Mouse (Mus musculus) limb, embryonic 15.5 days (tissue): ENCODE data around the gene Daam2. TPM values are rescaled to one million over a fixed set of nuclear protein-coding genes. Genes with fewer than 3 reads are reported as not detected.
"Not testable (repeated sequence)": the region's sequence is repeated elsewhere in the genome, so short reads cannot be mapped to it uniquely, and the experiment has no call there.

Source experiments
- ATAC-seq: fragments of 200-750 bp; cut with Nextera tagmentation; 2 replicates; pipeline ENCODE4 v1.8.0; 2017; ENCODE audit warnings: low read depth, moderate TSS enrichment; ENCODE audit not compliant: insufficient number of reproducible peaks, low FRiP score, low TSS enrichment
- H3K27ac ChIP-seq: fragments of 300-500 bp; sonication (generic); 2 replicates; pipeline ENCODE4 v1.5.1; 2015; ENCODE audit warnings: moderate library complexity, mild to moderate bottlenecking, inconsistent platforms
- H3K27me3 ChIP-seq: fragments of 300-500 bp; sonication (generic); 2 replicates; pipeline ENCODE4 v1.6.1; 2015; ENCODE audit warnings: inconsistent platforms
- H3K36me3 ChIP-seq: fragments of 300-500 bp; sonication (generic); 2 replicates; pipeline ENCODE4 v1.6.1; 2015; ENCODE audit warnings: inconsistent platforms
- H3K4me1 ChIP-seq: fragments of 300-500 bp; sonication (generic); 2 replicates; pipeline ENCODE4 v1.6.1; 2015; ENCODE audit warnings: inconsistent platforms
- H3K4me2 ChIP-seq: fragments of 300-500 bp; sonication (generic); 2 replicates; pipeline ENCODE4 v1.6.1; 2015; ENCODE audit warnings: mild to moderate bottlenecking, inconsistent platforms
- H3K4me3 ChIP-seq: fragments of 300-500 bp; sonication (generic); 2 replicates; pipeline ENCODE4 v1.5.1; 2015; ENCODE audit warnings: mild to moderate bottlenecking, inconsistent platforms
- H3K9ac ChIP-seq: fragments of 300-500 bp; sonication (generic); 2 replicates; pipeline ENCODE4 v1.6.1; 2015; ENCODE audit warnings: inconsistent platforms
- H3K9me3 ChIP-seq: fragments of 300-500 bp; sonication (generic); 2 replicates; pipeline ENCODE4 v1.6.1; 2016; ENCODE audit warnings: inconsistent platforms
- WGBS: fragments of 180-500 bp; shearing (Covaris S2); methylation state at CpG from one replicate; pipeline ENCODE4 v1.1.7; 2015; 5-methylcytosine and 5-hydroxymethylcytosine counted together
- polyA plus RNA-seq: library from polyadenylated mRNA; unstranded; fragments of >200 nt; fragmentation: Nextera tagmentation; extraction: Ambion mirVana; gene quantifications from 2 replicates; pipeline ENCODE4 v1.2.1, GENCODE M21; 2015

The Daam2 gene
- polyA plus RNA-seq, 1 experiment from 2014 or later, result 9.9 TPM

GRCm38 (mm10) chr17:49474051-49474450 is 90.1 kb downstream of the Daam2 start:
- Histone ChIP-seq H3K36me3 (peaks cover 47% of the 10 kb centered on the region), H3K27ac (no peak overlapping the region)
- ATAC-seq, result no peak

GRCm38 (mm10) chr17:49472626-49473025 is 91.5 kb downstream of the Daam2 start:
- no peak overlapping the region for H3K4me2 ChIP-seq
- peaks cover 40% of the 10 kb centered on the region for H3K36me3 ChIP-seq
- peak; percentile 49; the same call in 1 of the 2 replicates for ATAC-seq
- no peak overlapping the region for H3K4me3 ChIP-seq
- no peaks in the 10 kb centered on the region for H3K9me3 ChIP-seq
- peaks cover 16% of the 10 kb centered on the region; the same call in 1 of the 2 replicates for H3K4me1 ChIP-seq
- no peaks in the 10 kb centered on the region for H3K27me3 ChIP-seq
- no peak overlapping the region for H3K27ac ChIP-seq
- no peak overlapping the region for H3K9ac ChIP-seq
- 55% methylated on average over 8 of the region's 8 CpGs for WGBS

More at GRCm38 (mm10) chr17:49474051-49474450, 90.1 kb downstream of the Daam2 start:
- Histone ChIP-seq H3K9me3 (no peaks in the 10 kb centered on the region), H3K4me2 (no peak overlapping the region), H3K27me3 (no peaks in the 10 kb centered on the region), H3K4me1 (peaks cover 16% of the 10 kb centered on the region; the same call in 1 of the 2 replicates), H3K4me3 (no peak overlapping the region), H3K9ac (no peak overlapping the region)
- 87% methylated on average over 4 of the region's 4 CpGs for WGBS

- H3K4me2 ChIP-seq, result no peak overlapping the region
- H3K27me3 ChIP-seq, result no peaks in the 10 kb centered on the region
- H3K27ac ChIP-seq, result no peak overlapping the region
- WGBS, result 33% methylated on average over 4 of the region's 4 CpGs
- peaks cover 5% of the 10 kb centered on the region; the same call in 1 of the 2 replicates for H3K4me1 ChIP-seq
- peaks cover 45% of the 10 kb centered on the region for H3K36me3 ChIP-seq
- no peaks in the 10 kb centered on the region for H3K9me3 ChIP-seq
- ATAC-seq, result no peak
- no peak overlapping the region for H3K4me3 ChIP-seq
- H3K9ac ChIP-seq, result no peak overlapping the region
Observed at GRCm38 (mm10) chr17:49468223-49468622, 95.9 kb downstream of the Daam2 start.

GRCm38 (mm10) chr17:49464884-49465283 is 99.3 kb downstream of the Daam2 start:
- H3K9me3 ChIP-seq, result no peaks in the 10 kb centered on the region
- H3K27me3 ChIP-seq, result no peaks in the 10 kb centered on the region
- H3K4me1 ChIP-seq, result no peaks in the 10 kb centered on the region
- no peak overlapping the region for H3K9ac ChIP-seq
- H3K4me2 ChIP-seq, result no peak overlapping the region
- H3K4me3 ChIP-seq, result no peak overlapping the region
- 93% methylated on average over 3 of the region's 3 CpGs for WGBS
- H3K27ac ChIP-seq, result no peak overlapping the region
- peaks cover 56% of the 10 kb centered on the region for H3K36me3 ChIP-seq
- no peak for ATAC-seq

- ATAC-seq, result no peak
- Histone ChIP-seq H3K9ac (no peak overlapping the region), H3K4me2 (no peak overlapping the region), H3K36me3 (peaks cover 76% of the 10 kb centered on the region), H3K4me3 (no peak overlapping the region), H3K27me3 (no peaks in the 10 kb centered on the region), H3K4me1 (no peaks in the 10 kb centered on the region), H3K27ac (no peak overlapping the region), H3K9me3 (no peaks in the 10 kb centered on the region)
- 87% methylated on average over 18 of the region's 18 CpGs for WGBS
Observed at GRCm38 (mm10) chr17:49458386-49458785, 105.8 kb downstream of the Daam2 start.

GRCm38 (mm10) chr17:49457833-49458232 is 106.3 kb downstream of the Daam2 start:
- H3K4me1 ChIP-seq, result no peaks in the 10 kb centered on the region
- 90% methylated on average over 3 of the region's 3 CpGs for WGBS
- no peaks in the 10 kb centered on the region for H3K27me3 ChIP-seq
- H3K9me3 ChIP-seq, result no peaks in the 10 kb centered on the region
- H3K4me3 ChIP-seq, result no peak overlapping the region
- peaks cover 74% of the 10 kb centered on the region for H3K36me3 ChIP-seq
- H3K4me2 ChIP-seq, result no peak overlapping the region
- no peak overlapping the region for H3K9ac ChIP-seq
- ATAC-seq, result no peak
- no peak overlapping the region for H3K27ac ChIP-seq

GRCm38 (mm10) chr17:49456334-49456733 is 107.8 kb downstream of the Daam2 start:
- Histone ChIP-seq H3K4me3 (no peak overlapping the region), H3K9ac (no peak overlapping the region), H3K4me2 (no peak overlapping the region), H3K27ac (0 out of 2 replicates have a peak overlapping the region, but pooled peaks have one; percentile 17), H3K36me3 (peaks cover 62% of the 10 kb centered on the region), H3K9me3 (no peaks in the 10 kb centered on the region), H3K4me1 (no peaks in the 10 kb centered on the region), H3K27me3 (no peaks in the 10 kb centered on the region)
- WGBS, result 85% methylated on average over 4 of the region's 4 CpGs
- no peak for ATAC-seq

GRCm38 (mm10) chr17:49450922-49451321 is 113.2 kb downstream of the Daam2 start:
- peaks cover 44% of the 10 kb centered on the region for H3K36me3 ChIP-seq
- H3K27ac ChIP-seq, result no peak overlapping the region
- H3K4me3 ChIP-seq, result no peak overlapping the region
- no peaks in the 10 kb centered on the region for H3K27me3 ChIP-seq
- 78% methylated on average over 6 of the region's 6 CpGs for WGBS
- no peak overlapping the region for H3K4me2 ChIP-seq
- no peaks in the 10 kb centered on the region for H3K9me3 ChIP-seq
- no peak for ATAC-seq
- no peak overlapping the region for H3K9ac ChIP-seq
- H3K4me1 ChIP-seq, result no peaks in the 10 kb centered on the region

- Histone ChIP-seq H3K9ac (no peak overlapping the region), H3K27me3 (no peaks in the 10 kb centered on the region), H3K4me2 (no peak overlapping the region), H3K36me3 (peaks cover 30% of the 10 kb centered on the region), H3K4me1 (no peaks in the 10 kb centered on the region), H3K27ac (no peak overlapping the region), H3K4me3 (no peak overlapping the region), H3K9me3 (no peaks in the 10 kb centered on the region)
- 0 out of 2 replicates have a peak, but pooled peaks have one; percentile 19 for ATAC-seq
- 77% methylated on average over 8 of the region's 8 CpGs for WGBS
Observed at GRCm38 (mm10) chr17:49449230-49449608, 114.9 kb downstream of the Daam2 start.

- peaks cover 25% of the 10 kb centered on the region for H3K36me3 ChIP-seq
- no peak overlapping the region for H3K4me3 ChIP-seq
- no peak overlapping the region for H3K9ac ChIP-seq
- H3K4me1 ChIP-seq, result no peaks in the 10 kb centered on the region
- H3K27me3 ChIP-seq, result no peaks in the 10 kb centered on the region
- H3K4me2 ChIP-seq, result no peak overlapping the region
- no peak overlapping the region for H3K27ac ChIP-seq
- 0 out of 2 replicates have a peak, but pooled peaks have one; percentile 48 for ATAC-seq
- WGBS, result 46% methylated on average over 9 of the region's 9 CpGs
- no peaks in the 10 kb centered on the region for H3K9me3 ChIP-seq
Observed at GRCm38 (mm10) chr17:49448570-49449229, 115.4 kb downstream of the Daam2 start.

- not testable (repeated sequence) for H3K9me3 ChIP-seq, H3K4me3 ChIP-seq, H3K27me3 ChIP-seq, H3K27ac ChIP-seq, H3K4me2 ChIP-seq, H3K4me1 ChIP-seq, H3K9ac ChIP-seq, ATAC-seq
- peaks cover 23% of the 10 kb centered on the region; the same call in 1 of the 2 replicates for H3K36me3 ChIP-seq
- WGBS, result 46% methylated on average over 3 of the region's 3 CpGs
Observed at GRCm38 (mm10) chr17:49442841-49443240, 121.3 kb downstream of the Daam2 start.

- H3K27ac ChIP-seq, result no peak overlapping the region
- H3K36me3 ChIP-seq, result peaks cover 32% of the 10 kb centered on the region
- 0 out of 2 replicates have a peak, but pooled peaks cover 3% of the 10 kb centered on the region for H3K4me1 ChIP-seq
- WGBS, result 65% methylated on average over 14 of the region's 14 CpGs
- H3K27me3 ChIP-seq, result no peaks in the 10 kb centered on the region
- H3K4me3 ChIP-seq, result no peak overlapping the region
- H3K9ac ChIP-seq, result no peak overlapping the region
- no peak for ATAC-seq
- no peaks in the 10 kb centered on the region for H3K9me3 ChIP-seq
- no peak overlapping the region for H3K4me2 ChIP-seq
Observed at GRCm38 (mm10) chr17:49440331-49441130, 123.6 kb downstream of the Daam2 start.
